In the genomic region with DNA sequence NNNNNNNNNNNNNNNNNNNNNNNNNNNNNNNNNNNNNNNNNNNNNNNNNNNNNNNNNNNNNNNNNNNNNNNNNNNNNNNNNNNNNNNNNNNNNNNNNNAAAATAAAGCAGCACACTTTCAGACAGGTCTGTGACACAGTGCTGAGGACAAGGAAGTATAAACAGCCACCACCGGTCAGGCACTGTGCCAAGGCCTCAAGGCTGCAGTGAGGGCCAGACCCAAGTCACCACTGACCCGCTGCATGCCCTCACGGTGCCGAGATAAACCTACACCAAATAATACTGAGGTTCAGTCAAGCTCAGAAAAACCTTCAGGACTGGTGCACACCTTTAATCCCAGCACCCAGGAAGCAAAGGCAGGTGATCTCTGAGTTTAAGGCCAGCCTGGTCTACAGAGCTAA, we compare ENCODE assay signal across 13 mouse cellular contexts. TPM values are rescaled to one million over a fixed set of nuclear protein-coding genes. Genes with fewer than 3 reads are reported as not detected.
DNase-seq lines count a peak whose midpoint lies in the region; ATAC-seq and TF ChIP-seq lines count a peak whose summit lies in the region.
"Had no signal": no experiment of that assay in that cellular context is flagged by ENCODE, and none has a peak within 500 bp of the region (broad histone marks: within the 10 kb centered on the region; RNA-seq: fewer than 3 reads in every experiment).

No protein-coding gene starts in this region.

- no peak overlapping the region for H3K27ac ChIP-seq in heart, embryonic 12.5 days (ENCODE audit: poor library complexity, severe bottlenecking)
- H3K27ac ChIP-seq in cerebellum, adult 2 months (ENCODE audit: insufficient read depth, low read length) = peak overlapping the region; percentile 5; the same call in 1 of the 2 replicates
- H3K27ac ChIP-seq in intestine, embryonic 15.5 days = no peak overlapping the region
- H3K27ac ChIP-seq: heart, adult 2 months; hindbrain, embryonic 12.5 days; lung, embryonic 15.5 days; neural tube, embryonic 13.5 days had no signal

- intact Hi-C loops in heart, postnatal 14 days (cut with DNase I) = no loop called here

- H3K9me3 ChIP-seq in heart, embryonic 12.5 days (replicated peaks) = no peaks in the 10 kb centered on the region
- no peaks in the 10 kb centered on the region for H3K9me3 ChIP-seq in intestine, embryonic 15.5 days
- H3K9me3 ChIP-seq: hindbrain, embryonic 12.5 days; lung, embryonic 15.5 days; neural tube, embryonic 13.5 days had no signal

- no peaks in the 10 kb centered on the region for H3K27me3 ChIP-seq in heart, embryonic 12.5 days (replicated peaks)
- no peaks in the 10 kb centered on the region for H3K27me3 ChIP-seq in cerebellum, adult 2 months (ENCODE audit: control insufficient read depth, insufficient read depth, low read length)
- H3K27me3 ChIP-seq in intestine, embryonic 15.5 days (replicated peaks) = no peaks in the 10 kb centered on the region
- H3K27me3 ChIP-seq: hindbrain, embryonic 12.5 days; lung, embryonic 15.5 days; neural tube, embryonic 13.5 days had no signal

- no peak for TF ChIP-seq CTCF in cerebellum, adult 2 months (IDR thresholded peaks at IDR 0.05; ENCODE audit: borderline replicate concordance, insufficient read depth, low read depth, low read length)

- no peak overlapping the region for H3K9ac ChIP-seq in heart, embryonic 12.5 days
- H3K9ac ChIP-seq in intestine, embryonic 15.5 days = no peak overlapping the region
- H3K9ac ChIP-seq: hindbrain, embryonic 12.5 days; lung, embryonic 15.5 days; neural tube, embryonic 13.5 days had no signal

- no peak overlapping the region for H3K4me3 ChIP-seq in heart, embryonic 12.5 days
- no peak overlapping the region for H3K4me3 ChIP-seq in cerebellum, adult 2 months (replicated peaks; ENCODE audit: insufficient read depth, low read depth, low read length)
- no peak overlapping the region for H3K4me3 ChIP-seq in intestine, embryonic 15.5 days (replicated peaks)
- H3K4me3 ChIP-seq: heart, adult 2 months; hindbrain, embryonic 12.5 days; lung, embryonic 15.5 days; neural tube, embryonic 13.5 days had no signal

- H3K36me3 ChIP-seq in heart, embryonic 12.5 days = no peaks in the 10 kb centered on the region
- H3K36me3 ChIP-seq in intestine, embryonic 15.5 days = no peaks in the 10 kb centered on the region
- H3K36me3 ChIP-seq: hindbrain, embryonic 12.5 days; lung, embryonic 15.5 days; neural tube, embryonic 13.5 days had no signal

- peak; percentile 17 to 24 for DNase-seq in heart, postnatal 14 days
- peak; percentile 51 for DNase-seq in ovary, postnatal 36 days (ENCODE audit: low spot score)
- no peak for DNase-seq in ovary, postnatal 14 days (ENCODE audit: low spot score)
- peak; percentile 76 to 80 for DNase-seq in cerebellum, adult 2 months
- DNase-seq in kidney, postnatal 4 days = peak; percentile 43 to 56
- no peak for DNase-seq in c-Kit-positive CD71-positive TER-119-positive erythroid progenitor cells, embryonic 14.5 days (ENCODE audit: low spot score)
- DNase-seq: heart, adult 2 months; midbrain, embryonic 14.5 days had no signal

- WGBS in heart, embryonic 12.5 days = 47% methylated on average over 4 of the region's 4 CpGs
- WGBS in cerebellum, adult 2 months = 9% methylated on average over 4 of the region's 4 CpGs
- WGBS in intestine, embryonic 15.5 days = 53% methylated on average over 4 of the region's 4 CpGs

- peaks cover 4% of the 10 kb centered on the region; the same call in 1 of the 2 replicates for H3K4me1 ChIP-seq in heart, embryonic 12.5 days (replicated peaks)
- peaks cover 17% of the 10 kb centered on the region for H3K4me1 ChIP-seq in cerebellum, adult 2 months (ENCODE audit: control insufficient read depth, insufficient read depth, low read length)
- no peaks in the 10 kb centered on the region for H3K4me1 ChIP-seq in intestine, embryonic 15.5 days (replicated peaks)
- H3K4me1 ChIP-seq: neural tube, embryonic 13.5 days had no signal

- ATAC-seq in heart, embryonic 12.5 days (ENCODE audit: insufficient number of reproducible peaks, low FRiP score) = no peak
- ATAC-seq in intestine, embryonic 15.5 days = no peak

- no peak overlapping the region for H3K4me2 ChIP-seq in heart, embryonic 12.5 days
- no peak overlapping the region for H3K4me2 ChIP-seq in intestine, embryonic 15.5 days (replicated peaks)
- H3K4me2 ChIP-seq: hindbrain, embryonic 12.5 days; lung, embryonic 15.5 days; neural tube, embryonic 13.5 days had no signal

- no peak for TF ChIP-seq POLR2A in cerebellum, adult 2 months (IDR thresholded peaks at IDR 0.05; ENCODE audit: borderline replicate concordance, insufficient read depth, low read length)

RNA-seq across cellular contexts. Expression of a gene that starts 13.7 kb away (rescaled TPM):
- 1 to 10 TPM; 4.5 to 5.1 TPM for total RNA-seq in heart, postnatal 14 days (2021)
- 2.1 and 2.2 TPM in 2 replicates for polyA plus RNA-seq in heart, embryonic 12.5 days (2016; fragmentation: Nextera tagmentation; extraction: Ambion mirVana)
- 361 and 392 TPM in 2 replicates for polyA plus RNA-seq in cerebellum, adult 2 months (2012; rRNA removed)
- 3.2 and 3.4 TPM in 2 replicates for polyA plus RNA-seq in intestine, embryonic 15.5 days (2015; fragmentation: Nextera tagmentation; extraction: Ambion mirVana)

Comparison
In these comparisons a context has a peak if more than half of its experiments do, and no peak if none do; other contexts are left out.
1. DNase-seq: peak in heart, postnatal 14 days (2 of 2), ovary, postnatal 36 days (single experiment), cerebellum, adult 2 months (2 of 2) and kidney, postnatal 4 days (2 of 2); none in ovary, postnatal 14 days (single experiment) and c-Kit-positive CD71-positive TER-119-positive erythroid progenitor cells, embryonic 14.5 days (single experiment).
2. RNA of a gene that starts 13.7 kb away (polyA plus RNA-seq): 361 to 392 TPM in cerebellum, adult 2 months; 3.2 to 3.4 TPM in intestine, embryonic 15.5 days and 2.1 to 2.2 TPM in heart, embryonic 12.5 days; every median in the first group is over 10 times any median in the second.